Mouse (Mus musculus): ENCODE data around the gene Hmg20b. TPM values are rescaled to one million over a fixed set of nuclear protein-coding genes. Genes with fewer than 3 reads are reported as not detected.

The Hmg20b gene
- polyA plus RNA-seq, 1 experiment from 2014 or later: 98.6 TPM

DNA sequence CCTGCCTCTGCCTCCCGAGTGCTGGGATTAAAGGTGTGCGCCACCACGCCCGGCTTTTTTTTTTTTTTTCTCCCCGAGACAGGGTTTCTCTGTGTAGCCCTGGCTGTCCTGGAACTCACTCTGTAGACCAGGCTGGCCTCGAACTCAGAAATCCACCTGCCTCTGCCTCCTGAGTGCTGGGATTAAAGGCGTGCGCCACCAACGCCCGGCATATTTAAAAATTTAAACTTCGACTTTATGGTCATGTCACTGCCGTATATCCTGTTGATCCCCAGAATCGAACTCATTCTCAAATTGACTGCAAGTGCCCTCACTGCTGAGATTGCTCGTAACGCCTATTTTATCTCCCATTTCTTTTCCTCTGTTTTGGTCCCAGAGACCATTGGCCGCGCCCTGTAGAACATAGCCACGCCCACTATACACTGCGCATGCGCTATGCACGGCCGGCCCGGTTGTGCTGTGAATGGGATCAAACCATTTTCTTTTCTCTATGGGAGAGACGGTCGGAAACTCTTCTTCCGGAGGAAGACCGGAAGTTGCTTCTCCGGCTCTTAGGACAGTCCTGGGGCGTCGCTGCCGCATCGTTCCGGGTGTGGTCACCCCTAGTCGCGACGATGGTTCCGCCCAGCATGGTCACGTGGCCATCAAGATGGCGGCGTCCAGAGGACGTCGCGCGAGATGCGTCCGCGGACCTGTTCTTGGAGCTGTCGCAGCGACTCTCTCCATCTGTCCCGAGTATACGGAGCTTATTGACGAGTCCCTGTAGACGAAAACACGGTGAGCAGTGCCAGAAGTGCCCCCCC, 33.7 kb upstream of the Hmg20b start, which contains the start of the genes Dohh and Gm48551:
Gene Dohh, plus strand, starts transcription at position 627 of the 803 bp plus-strand sequence.
Gene Gm48551, plus strand, starts transcription at position 665 of the 803 bp plus-strand sequence.
- WGBS: 4% methylated on average over 52 of the region's 54 CpGs
- Histone ChIP-seq H3K9me3 (ENCODE audit: control insufficient read depth, low read depth, low read length) (no peaks in the 10 kb centered on the region), H3K4me3 (ENCODE audit: low read depth, low read length) (peak within 1 kb of the TSS; percentile 96), H3K4me1 (ENCODE audit: control insufficient read depth, insufficient read depth, low read length) (peaks cover 12% of the 10 kb centered on the region), H3K4me2 (replicated peaks; ENCODE audit: low read depth, low read length) (peak within 1 kb of the TSS; percentile 80), H3K27me3 (ENCODE audit: control insufficient read depth, insufficient read depth, low read length) (no peaks in the 10 kb centered on the region), H3K27ac (ENCODE audit: low read length) (peak within 1 kb of the TSS; percentile 79; the same call in 1 of the 2 replicates), H3K9ac (replicated peaks; ENCODE audit: low read depth, low read length) (peak within 1 kb of the TSS; percentile 80), H3K36me3 (ENCODE audit: control insufficient read depth, insufficient read depth, low read length) (peaks cover 25% of the 10 kb centered on the region)
- peak; percentile 92 for ATAC-seq (ENCODE audit: insufficient number of reproducible peaks, insufficient read depth, low FRiP score, low read depth)

DNA sequence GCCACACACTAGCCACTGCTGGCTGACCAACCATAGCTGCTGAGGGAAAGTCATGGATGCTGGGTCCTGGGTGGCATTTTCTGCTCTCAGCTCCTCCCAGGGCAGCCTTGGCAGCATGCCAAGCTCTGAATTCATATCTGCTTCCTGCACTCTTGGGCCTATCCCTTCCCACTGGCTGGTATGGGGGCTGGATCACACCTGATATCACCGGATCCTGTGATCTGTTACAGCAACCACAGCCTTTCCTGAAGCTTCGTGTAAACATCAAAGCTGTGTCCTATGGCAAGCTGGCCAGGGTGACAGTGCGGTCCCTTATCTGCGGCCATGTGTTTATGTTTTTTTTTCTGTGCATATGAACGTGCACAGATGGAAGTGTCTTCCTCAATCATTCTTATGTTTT, 31.8 kb upstream of the Hmg20b start:
- H3K9ac ChIP-seq (replicated peaks; ENCODE audit: low read depth, low read length): no peak overlapping the region
- no peak overlapping the region for H3K27ac ChIP-seq (ENCODE audit: low read length)
- H3K9me3 ChIP-seq (ENCODE audit: control insufficient read depth, low read depth, low read length): no peaks in the 10 kb centered on the region
- ATAC-seq (ENCODE audit: insufficient number of reproducible peaks, insufficient read depth, low FRiP score, low read depth): no peak
- H3K36me3 ChIP-seq (ENCODE audit: control insufficient read depth, insufficient read depth, low read length): peaks cover 12% of the 10 kb centered on the region
- no peak overlapping the region for H3K4me2 ChIP-seq (replicated peaks; ENCODE audit: low read depth, low read length)
- WGBS: 69% methylated on average over 5 of the region's 5 CpGs
- H3K4me3 ChIP-seq (ENCODE audit: low read depth, low read length): no peak overlapping the region
- peaks cover 17% of the 10 kb centered on the region for H3K4me1 ChIP-seq (ENCODE audit: control insufficient read depth, insufficient read depth, low read length)
- H3K27me3 ChIP-seq (ENCODE audit: control insufficient read depth, insufficient read depth, low read length): no peaks in the 10 kb centered on the region

DNA sequence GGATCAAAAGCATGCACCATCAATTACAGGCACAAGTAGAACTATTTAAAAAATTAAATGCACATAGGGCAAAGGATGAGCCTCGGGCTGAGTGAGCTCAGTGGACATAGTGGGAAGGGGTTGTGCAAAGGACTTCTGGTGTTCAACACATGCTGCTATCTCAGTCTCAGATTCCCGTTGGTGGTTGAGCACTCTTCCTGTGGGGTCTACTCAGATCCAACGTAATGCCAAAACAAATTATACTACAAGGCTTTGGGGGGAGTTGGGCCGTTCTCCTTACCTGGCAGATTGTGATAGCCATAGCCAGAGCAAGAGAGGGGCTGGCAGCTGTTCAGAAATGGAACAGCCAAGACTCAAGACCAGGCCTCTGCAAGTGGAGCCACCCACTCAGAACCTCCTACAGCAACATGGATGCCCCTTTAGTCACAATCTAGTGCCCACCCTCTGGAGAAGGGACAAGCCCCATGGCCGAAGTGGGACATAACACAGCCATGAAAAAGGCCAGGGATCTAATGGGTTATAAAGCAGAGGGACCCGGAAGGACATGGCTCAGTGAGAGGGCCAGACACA, 29.6 kb upstream of the Hmg20b start:
- no peak overlapping the region for H3K4me3 ChIP-seq (ENCODE audit: low read depth, low read length)
- H3K9ac ChIP-seq (replicated peaks; ENCODE audit: low read depth, low read length): no peak overlapping the region
- no peak overlapping the region for H3K27ac ChIP-seq (ENCODE audit: low read length)
- H3K4me2 ChIP-seq (replicated peaks; ENCODE audit: low read depth, low read length): no peak overlapping the region
- H3K9me3 ChIP-seq (ENCODE audit: control insufficient read depth, low read depth, low read length): no peaks in the 10 kb centered on the region
- 91% methylated on average over 6 of the region's 6 CpGs for WGBS
- peaks cover 17% of the 10 kb centered on the region for H3K4me1 ChIP-seq (ENCODE audit: control insufficient read depth, insufficient read depth, low read length)
- peaks cover 8% of the 10 kb centered on the region; the same call in 1 of the 2 replicates for H3K36me3 ChIP-seq (ENCODE audit: control insufficient read depth, insufficient read depth, low read length)
- no peaks in the 10 kb centered on the region for H3K27me3 ChIP-seq (ENCODE audit: control insufficient read depth, insufficient read depth, low read length)
- no peak for ATAC-seq (ENCODE audit: insufficient number of reproducible peaks, insufficient read depth, low FRiP score, low read depth)

DNA sequence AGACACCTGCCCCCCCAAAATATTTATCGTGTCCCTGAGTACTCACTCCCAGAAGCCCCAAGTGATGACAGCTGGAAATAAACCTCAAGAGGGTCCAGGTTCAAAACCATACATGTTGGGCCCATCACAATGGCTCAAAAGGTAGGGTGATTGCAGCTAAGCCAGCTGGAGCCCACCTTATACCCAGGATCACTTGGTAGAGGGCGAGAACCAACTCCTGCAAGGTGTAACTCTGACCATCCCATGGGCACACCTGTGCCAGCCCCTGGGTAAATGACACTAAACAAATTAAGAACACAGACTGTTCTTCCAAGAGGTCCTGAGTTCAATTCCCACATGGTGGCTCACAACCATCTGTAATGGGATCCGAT, 28.9 kb upstream of the Hmg20b start:
- Histone ChIP-seq H3K9ac (replicated peaks; ENCODE audit: low read depth, low read length) (peak overlapping the region; percentile 18), H3K4me2 (replicated peaks; ENCODE audit: low read depth, low read length) (peak overlapping the region; percentile 56), H3K27ac (ENCODE audit: low read length) (peak overlapping the region; percentile 62; the same call in 1 of the 2 replicates), H3K36me3 (ENCODE audit: control insufficient read depth, insufficient read depth, low read length) (peaks cover 11% of the 10 kb centered on the region; the same call in 1 of the 2 replicates), H3K4me1 (ENCODE audit: control insufficient read depth, insufficient read depth, low read length) (peaks cover 16% of the 10 kb centered on the region), H3K9me3 (ENCODE audit: control insufficient read depth, low read depth, low read length) (no peaks in the 10 kb centered on the region), H3K27me3 (ENCODE audit: control insufficient read depth, insufficient read depth, low read length) (no peaks in the 10 kb centered on the region), H3K4me3 (ENCODE audit: low read depth, low read length) (peak overlapping the region; percentile 79)
- 63% methylated on average over 3 of the region's 3 CpGs for WGBS
- ATAC-seq (ENCODE audit: insufficient number of reproducible peaks, insufficient read depth, low FRiP score, low read depth): no peak

DNA sequence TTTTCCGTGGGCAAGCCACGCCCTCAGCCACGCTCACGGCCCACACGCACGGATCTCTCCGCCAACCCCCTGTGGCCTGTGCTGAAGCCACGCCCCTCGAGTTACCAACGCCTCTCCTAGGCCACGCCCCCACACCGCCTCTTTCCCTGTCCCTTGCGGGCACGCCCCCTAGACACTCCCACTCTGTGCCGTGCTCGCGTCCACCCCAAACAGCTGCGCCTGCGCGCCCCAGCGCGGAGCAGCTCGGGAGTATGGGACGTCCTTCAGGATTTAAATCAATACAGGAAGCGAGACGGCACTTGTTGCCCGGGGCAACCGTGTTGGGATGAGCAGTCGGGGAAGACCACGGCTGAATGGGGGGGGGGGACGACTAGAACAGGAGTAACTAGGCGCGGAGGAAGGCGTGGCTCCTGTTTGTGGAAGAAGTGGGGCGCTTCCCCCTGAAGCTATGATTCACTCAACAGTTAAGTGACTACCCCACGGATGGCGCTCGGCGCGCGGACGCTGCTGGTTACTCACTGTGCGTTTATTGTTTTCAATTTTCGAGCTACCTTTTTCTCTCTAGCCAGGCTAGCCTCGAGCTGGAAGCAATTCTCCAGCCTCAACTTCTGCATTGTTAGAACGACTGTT, 28.4 kb upstream of the Hmg20b start:
- peak overlapping the region; percentile 18 for H3K9ac ChIP-seq (replicated peaks; ENCODE audit: low read depth, low read length)
- H3K27me3 ChIP-seq (ENCODE audit: control insufficient read depth, insufficient read depth, low read length): no peaks in the 10 kb centered on the region
- H3K4me3 ChIP-seq (ENCODE audit: low read depth, low read length): peak overlapping the region; percentile 79
- H3K4me1 ChIP-seq (ENCODE audit: control insufficient read depth, insufficient read depth, low read length): peaks cover 16% of the 10 kb centered on the region
- no peaks in the 10 kb centered on the region for H3K9me3 ChIP-seq (ENCODE audit: control insufficient read depth, low read depth, low read length)
- peak overlapping the region; percentile 62; the same call in 1 of the 2 replicates for H3K27ac ChIP-seq (ENCODE audit: low read length)
- peaks cover 16% of the 10 kb centered on the region; the same call in 1 of the 2 replicates for H3K36me3 ChIP-seq (ENCODE audit: control insufficient read depth, insufficient read depth, low read length)
- ATAC-seq (ENCODE audit: insufficient number of reproducible peaks, insufficient read depth, low FRiP score, low read depth): peak; percentile 97
- peak overlapping the region; percentile 56 for H3K4me2 ChIP-seq (replicated peaks; ENCODE audit: low read depth, low read length)
- under 1% methylated on average over 46 of the region's 46 CpGs for WGBS

DNA sequence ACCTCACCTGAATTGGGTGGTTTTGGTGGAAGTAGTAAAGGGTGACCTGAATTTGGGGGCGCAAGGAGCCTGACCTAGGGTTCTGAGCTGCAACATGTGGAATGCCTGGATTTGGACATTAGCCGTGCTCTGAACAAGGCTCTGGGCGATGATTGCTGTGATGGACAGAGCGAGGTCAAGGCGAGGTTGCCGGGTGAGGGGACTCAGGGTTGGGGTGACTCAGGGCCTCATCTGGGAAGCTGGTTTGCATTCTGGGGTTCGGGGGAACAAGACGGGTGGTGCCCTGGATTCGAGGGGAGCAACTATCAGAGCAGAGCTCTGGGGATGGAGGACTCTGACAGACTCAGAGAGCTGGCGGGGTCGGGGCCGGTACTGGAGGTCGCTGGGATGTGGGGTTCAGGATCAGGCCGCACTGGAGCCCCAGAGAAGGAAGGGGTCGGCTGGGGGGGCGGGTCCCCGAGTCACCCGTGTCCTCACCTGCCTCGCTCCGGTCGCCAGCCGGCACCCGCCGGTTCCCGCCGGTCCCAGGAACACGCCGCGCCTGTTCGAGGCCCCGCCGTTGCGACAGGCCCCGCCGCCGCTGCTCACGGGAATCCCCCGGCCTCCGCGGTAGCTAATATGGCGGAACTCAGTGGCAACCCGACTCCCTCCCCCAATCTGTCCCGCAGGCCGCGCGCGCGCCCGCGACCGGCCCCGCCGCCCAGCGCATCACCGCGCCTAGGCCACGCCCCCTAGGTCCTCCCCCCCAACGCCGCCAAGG, 27.7 kb upstream of the Hmg20b start, which contains the start of gene Fzr1:
Gene Fzr1, minus strand, starts transcription at position 724 of the 760 bp plus-strand sequence.
- WGBS: 2% methylated on average over 56 of the region's 59 CpGs
- Histone ChIP-seq H3K27ac (ENCODE audit: low read length) (peak within 1 kb of the TSS; percentile 72; the same call in 1 of the 2 replicates), H3K36me3 (ENCODE audit: control insufficient read depth, insufficient read depth, low read length) (peaks cover 23% of the 10 kb centered on the region; the same call in 1 of the 2 replicates), H3K9me3 (ENCODE audit: control insufficient read depth, low read depth, low read length) (no peaks in the 10 kb centered on the region), H3K27me3 (ENCODE audit: control insufficient read depth, insufficient read depth, low read length) (no peaks in the 10 kb centered on the region), H3K4me2 (replicated peaks; ENCODE audit: low read depth, low read length) (peak within 1 kb of the TSS; percentile 79), H3K9ac (replicated peaks; ENCODE audit: low read depth, low read length) (peak within 1 kb of the TSS; percentile 89), H3K4me1 (ENCODE audit: control insufficient read depth, insufficient read depth, low read length) (peaks cover 16% of the 10 kb centered on the region), H3K4me3 (ENCODE audit: low read depth, low read length) (peak within 1 kb of the TSS; percentile 79)
- peak; percentile 30 for ATAC-seq (ENCODE audit: insufficient number of reproducible peaks, insufficient read depth, low FRiP score, low read depth)

DNA sequence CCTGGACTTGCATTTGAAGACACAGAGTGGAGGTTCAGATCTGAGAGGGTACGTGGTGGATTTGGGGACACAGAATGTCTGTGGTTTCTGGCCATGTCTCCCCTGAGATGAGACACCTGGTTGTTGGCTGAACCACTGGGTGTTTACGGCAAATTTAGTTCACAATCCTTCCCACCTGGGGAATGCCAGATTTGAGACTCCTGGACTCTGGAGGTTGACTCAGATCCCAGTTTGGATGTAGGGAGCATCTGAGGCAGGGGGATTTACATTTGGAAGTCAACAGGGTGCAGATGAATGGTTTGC, 27.0 kb upstream of the Hmg20b start:
- H3K4me1 ChIP-seq (ENCODE audit: control insufficient read depth, insufficient read depth, low read length): peaks cover 16% of the 10 kb centered on the region
- peak overlapping the region; percentile 79 for H3K4me3 ChIP-seq (ENCODE audit: low read depth, low read length)
- ATAC-seq (ENCODE audit: insufficient number of reproducible peaks, insufficient read depth, low FRiP score, low read depth): no peak
- 28% methylated on average over 2 of the region's 2 CpGs for WGBS
- peaks cover 29% of the 10 kb centered on the region; the same call in 1 of the 2 replicates for H3K36me3 ChIP-seq (ENCODE audit: control insufficient read depth, insufficient read depth, low read length)
- H3K4me2 ChIP-seq (replicated peaks; ENCODE audit: low read depth, low read length): peak overlapping the region; percentile 79
- H3K9me3 ChIP-seq (ENCODE audit: control insufficient read depth, low read depth, low read length): no peaks in the 10 kb centered on the region
- no peaks in the 10 kb centered on the region for H3K27me3 ChIP-seq (ENCODE audit: control insufficient read depth, insufficient read depth, low read length)
- peak overlapping the region; percentile 89 for H3K9ac ChIP-seq (replicated peaks; ENCODE audit: low read depth, low read length)
- H3K27ac ChIP-seq (ENCODE audit: low read length): no peak overlapping the region

Data from stomach, embryonic 14.5 days (tissue).